Mouse (Mus musculus): ENCODE results near the gene Cxcl1.
A peak's percentile ranks its signal among the peaks of the same experiment; 100 is the strongest.

Cxcl1 gene

DNA sequence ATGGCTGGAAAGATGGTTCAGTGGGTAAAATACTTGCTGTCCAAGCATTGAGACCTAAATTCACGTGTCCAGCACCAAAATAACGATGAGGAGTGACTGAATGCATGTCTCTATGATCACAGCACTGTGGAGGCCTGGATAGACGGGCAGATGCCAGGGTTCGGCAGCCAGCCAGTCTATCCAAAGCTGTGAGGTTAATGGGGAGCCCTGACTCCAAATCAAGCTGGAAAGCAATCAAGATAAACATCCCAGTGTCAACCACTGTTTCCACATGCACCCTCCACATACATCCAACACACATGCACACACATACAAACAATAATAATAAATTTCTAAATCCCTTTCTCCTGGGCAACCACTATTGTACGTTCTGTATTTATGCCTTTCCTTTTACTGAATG is 2.4 kb upstream of the Cxcl1 start:
- DNase-seq (ENCODE audit: low read depth, low spot score) = no peak

DNA sequence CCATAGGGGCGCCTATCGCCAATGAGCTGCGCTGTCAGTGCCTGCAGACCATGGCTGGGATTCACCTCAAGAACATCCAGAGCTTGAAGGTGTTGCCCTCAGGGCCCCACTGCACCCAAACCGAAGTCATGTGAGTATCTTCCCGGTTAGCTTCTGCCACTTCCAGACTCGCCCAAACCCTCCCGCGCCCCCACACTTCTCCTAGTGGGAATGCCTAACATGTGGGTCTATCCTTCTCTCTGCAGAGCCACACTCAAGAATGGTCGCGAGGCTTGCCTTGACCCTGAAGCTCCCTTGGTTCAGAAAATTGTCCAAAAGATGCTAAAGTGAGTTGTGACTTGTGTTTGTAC is 398 bp downstream of the Cxcl1 start:
- no peak for DNase-seq (ENCODE audit: low read depth, low spot score)

DNA sequence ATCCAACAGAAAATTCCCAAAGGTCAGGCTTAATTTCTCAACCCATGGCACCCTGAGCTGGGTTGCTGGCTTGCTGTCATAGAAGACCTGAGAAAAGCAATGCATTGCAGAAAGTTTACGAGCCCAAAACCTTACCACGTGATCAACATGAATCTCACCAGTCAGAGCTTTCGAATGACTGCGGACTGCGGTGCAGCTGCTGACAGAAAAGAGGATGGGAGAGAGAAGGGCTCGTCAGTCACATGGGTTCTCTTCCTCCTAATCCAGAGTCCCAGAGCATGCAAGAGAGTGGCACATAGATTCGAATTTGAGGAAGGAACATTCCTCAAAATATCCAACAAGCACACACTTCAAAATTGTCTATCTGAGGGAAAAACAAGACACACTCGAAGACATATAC is 3.2 kb downstream of the Cxcl1 start:
- DNase-seq (ENCODE audit: low read depth, low spot score) = no peak

DNA sequence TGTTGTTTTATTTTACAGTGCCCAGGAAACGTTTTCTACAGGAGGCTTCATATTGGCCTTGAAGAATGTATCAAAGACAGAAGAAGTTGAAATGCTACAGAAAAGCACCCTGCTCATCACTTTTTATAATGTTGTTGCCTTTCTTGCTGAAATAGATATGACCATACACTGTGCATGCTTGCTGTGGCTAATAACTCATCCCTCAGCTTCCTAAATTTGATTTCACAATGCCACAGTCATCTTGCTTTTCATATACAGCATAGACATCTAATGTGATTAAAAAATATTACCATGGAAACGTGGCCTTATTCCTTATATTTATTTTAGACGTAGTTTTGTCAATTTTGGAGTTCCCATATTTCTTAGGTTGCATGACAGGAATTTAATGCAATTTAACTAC is 6.4 kb downstream of the Cxcl1 start:
- DNase-seq (ENCODE audit: low read depth, low spot score) = no peak

DNA sequence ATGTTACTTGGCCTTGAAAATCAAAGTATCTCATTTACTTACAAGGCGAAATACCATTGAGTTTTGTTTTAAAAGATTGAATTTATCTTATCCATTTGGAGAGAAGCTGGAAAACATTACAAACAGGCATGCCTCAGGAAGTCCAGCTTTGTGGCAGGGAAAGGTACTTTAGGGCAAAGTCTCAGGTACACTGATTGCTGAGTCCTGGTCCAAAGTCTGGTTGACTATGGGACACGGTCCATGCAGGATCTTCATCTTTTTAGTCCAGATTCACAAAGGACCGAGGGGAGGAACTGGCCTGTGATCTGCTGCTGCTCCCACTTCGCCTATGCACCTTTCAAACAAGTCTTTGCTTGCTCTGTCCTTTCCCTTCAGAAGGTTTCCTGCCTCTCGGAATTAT is 8.3 kb downstream of the Cxcl1 start:
- no peak for DNase-seq (ENCODE audit: low read depth, low spot score)

- no peak for DNase-seq (ENCODE audit: low read depth, low spot score)
Observed at GRCm38 (mm10) chr5:90900147-90900546, 9.1 kb downstream of the Cxcl1 start.

GRCm38 (mm10) chr5:90900688-90901087 is 9.6 kb downstream of the Cxcl1 start:
- DNase-seq (ENCODE audit: low read depth, low spot score) = no peak

DNA sequence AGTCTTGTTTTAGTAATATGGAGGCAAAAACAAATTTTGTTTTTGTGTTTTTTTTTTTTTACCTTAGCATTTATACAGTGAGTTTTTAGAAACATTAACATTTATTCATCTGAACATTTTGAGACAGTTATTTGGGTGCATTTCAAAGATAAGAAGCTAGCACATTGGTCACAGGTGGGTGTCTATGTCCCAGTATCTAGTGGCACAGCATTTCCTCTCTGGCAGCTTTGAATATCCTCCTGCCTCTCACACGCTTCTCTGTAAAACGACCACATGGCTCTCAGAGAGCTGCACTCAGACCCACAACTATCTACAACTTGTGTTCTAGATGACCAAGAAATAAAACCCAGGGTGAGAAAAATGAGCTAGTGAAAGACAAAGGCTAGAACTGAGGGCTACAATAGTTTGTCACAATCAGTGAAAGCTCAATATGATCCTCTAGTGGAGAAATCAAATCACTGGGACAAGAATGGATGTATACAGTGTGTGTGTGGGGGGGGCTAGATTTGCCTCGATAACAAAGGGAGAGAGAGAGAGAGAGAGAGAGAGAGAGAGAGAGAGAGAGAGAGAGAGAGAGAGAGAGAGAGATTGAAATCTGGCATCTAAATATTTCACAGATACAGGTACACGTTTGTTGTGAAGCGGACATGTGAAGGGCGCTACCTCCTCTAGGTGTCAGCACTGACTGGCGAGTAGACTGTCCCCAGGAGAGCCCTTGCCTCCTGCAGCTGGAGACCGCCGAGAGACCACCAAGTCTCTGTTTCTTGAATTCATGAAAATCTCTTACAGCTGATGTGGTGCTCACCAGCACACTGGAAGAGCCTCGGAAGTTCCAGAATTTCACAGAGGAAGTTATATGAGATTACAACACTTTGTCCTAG is 11.6 kb downstream of the Cxcl1 start:
- DNase-seq (ENCODE audit: low read depth, low spot score) = no peak

DNA sequence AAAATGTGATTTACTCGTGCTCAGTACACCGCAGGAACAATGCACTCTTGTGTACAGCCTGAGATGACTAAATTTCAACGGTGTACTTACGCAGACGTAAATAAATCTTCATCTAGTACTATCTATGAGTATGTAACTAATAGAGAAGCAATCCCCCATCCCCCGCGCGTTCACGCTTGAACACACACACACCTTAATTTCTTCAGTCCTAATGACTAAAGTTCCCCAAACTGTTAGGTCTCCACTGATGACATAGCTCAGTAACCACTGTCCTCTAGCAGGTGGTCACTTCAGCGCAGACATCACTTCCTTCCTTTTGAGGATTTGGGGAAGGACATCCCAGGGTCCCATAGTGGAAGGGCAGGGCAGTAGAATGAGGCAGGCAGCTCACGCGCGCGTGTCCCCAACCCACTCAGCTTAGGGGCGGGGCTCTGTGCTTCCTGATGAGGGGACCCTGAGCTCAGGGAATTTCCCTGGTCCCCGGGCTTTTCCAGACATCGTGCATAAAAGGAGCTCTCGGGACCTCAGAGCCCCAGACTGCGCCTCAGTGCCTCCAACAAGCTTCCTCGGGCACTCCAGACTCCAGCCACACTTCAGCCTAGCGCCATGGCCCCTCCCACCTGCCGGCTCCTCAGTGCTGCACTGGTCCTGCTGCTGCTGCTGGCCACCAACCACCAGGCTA is 12.4 kb downstream of the Cxcl1 start, which contains the start of gene Cxcl2:
Gene Cxcl2 (plus strand): TSS at position 533 of the 682 bp plus-strand sequence.
- no peak for DNase-seq (ENCODE audit: low read depth, low spot score)

GRCm38 (mm10) chr5:90908983-90909382 is 17.9 kb downstream of the Cxcl1 start:
- peak; percentile 61 for DNase-seq (ENCODE audit: low read depth, low spot score)

- DNase-seq (ENCODE audit: low read depth, low spot score) = no peak
Observed at GRCm38 (mm10) chr5:90919495-90919894, 28.5 kb downstream of the Cxcl1 start.

DNA sequence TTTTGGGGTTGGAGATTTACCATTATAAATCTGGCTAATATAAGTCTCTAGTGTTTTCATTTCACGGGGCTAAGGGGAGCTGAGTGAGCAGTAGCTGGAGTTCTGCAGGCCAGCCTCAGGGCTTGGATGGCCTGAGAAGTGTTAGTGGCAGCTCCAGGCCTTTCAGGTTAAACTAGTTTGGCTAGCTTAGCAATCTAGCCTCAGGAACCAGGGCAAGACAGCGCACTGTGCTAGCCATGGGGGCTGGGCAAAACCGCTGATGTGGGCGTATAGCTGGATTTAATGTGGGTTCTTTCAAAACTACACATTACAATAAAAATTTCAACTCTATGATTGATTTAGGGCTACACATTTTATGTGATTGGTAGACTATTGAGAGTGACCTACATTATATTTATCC is 31.9 kb downstream of the Cxcl1 start:
- DNase-seq (ENCODE audit: low read depth, low spot score) = no peak

GRCm38 (mm10) chr5:90930546-90930945 is 39.5 kb downstream of the Cxcl1 start:
- DNase-seq (ENCODE audit: low read depth, low spot score) = no peak

GRCm38 (mm10) chr5:90930971-90931851 is 40.2 kb downstream of the Cxcl1 start, which contains the start of gene Mthfd2l:
Gene Mthfd2l (plus strand): TSS chr5:90931117.
- DNase-seq (ENCODE audit: low read depth, low spot score) = peak; percentile 71

DNA sequence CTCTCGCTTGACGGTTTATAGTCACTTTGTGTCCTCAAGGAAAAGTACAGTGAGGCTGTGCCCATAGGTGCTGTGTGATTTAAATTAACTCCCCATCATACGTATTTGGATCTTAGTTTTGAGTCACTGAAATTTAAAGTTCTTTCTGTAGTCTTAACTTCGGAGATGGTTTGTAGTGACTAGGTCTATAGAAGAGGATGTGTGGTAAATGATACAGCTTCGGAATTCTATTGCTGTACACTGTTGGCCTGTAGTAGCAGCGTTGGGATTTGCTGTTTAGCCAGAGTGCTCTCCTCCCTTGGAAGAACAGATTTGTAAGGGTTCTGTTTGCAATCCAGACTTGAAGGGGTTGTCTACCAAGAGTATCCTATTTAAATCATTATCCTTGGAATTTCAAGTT is 40.9 kb downstream of the Cxcl1 start:
- DNase-seq (ENCODE audit: low read depth, low spot score) = no peak

DNA sequence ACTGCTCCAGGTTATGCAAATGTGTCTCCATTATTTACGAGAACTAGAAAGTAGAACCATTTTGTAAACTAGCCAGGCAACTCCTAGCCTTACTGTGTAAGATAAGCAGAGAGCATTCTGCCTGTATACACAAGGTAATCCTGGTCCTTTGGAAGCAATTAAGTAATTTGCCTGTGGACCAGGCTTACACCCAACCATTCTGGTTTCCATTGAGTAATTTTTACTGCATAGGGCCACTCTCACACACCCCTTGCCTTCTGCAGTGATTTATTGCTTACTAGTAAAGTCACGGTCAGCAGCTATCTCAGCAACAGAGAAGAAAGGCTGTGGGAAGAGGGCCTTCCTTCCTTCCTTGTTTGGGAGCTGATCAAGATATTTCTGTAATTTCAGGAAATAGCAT is 45.7 kb downstream of the Cxcl1 start:
- no peak for DNase-seq (ENCODE audit: low read depth, low spot score)
